Mouse (Mus musculus): ENCODE results near the gene Cib4.
A peak's percentile ranks its signal among the peaks of the same experiment; 100 is the strongest.

Gene Cib4

DNA sequence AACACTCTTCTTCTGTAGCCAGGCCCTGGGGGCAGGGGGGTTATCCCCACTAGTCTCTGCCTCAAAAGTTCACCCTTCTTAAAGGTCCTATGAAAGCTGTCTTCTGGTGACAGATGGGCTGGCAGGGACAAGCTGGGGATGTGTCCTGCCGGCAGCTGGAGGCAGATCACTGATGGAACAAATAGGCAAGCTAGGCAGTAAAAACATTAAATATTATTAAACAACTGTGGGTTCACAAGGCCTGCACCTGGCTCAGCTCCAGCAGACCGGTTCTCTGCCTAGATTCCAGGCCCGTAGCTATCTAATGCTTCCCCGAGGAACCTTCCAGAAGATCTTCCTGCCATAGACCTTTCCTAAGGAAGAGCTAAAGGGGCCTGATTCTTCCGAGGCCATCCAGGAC is 27.5 kb downstream of the Cib4 start:
- no peak for DNase-seq (ENCODE audit: low spot score in 2 of 2)

DNA sequence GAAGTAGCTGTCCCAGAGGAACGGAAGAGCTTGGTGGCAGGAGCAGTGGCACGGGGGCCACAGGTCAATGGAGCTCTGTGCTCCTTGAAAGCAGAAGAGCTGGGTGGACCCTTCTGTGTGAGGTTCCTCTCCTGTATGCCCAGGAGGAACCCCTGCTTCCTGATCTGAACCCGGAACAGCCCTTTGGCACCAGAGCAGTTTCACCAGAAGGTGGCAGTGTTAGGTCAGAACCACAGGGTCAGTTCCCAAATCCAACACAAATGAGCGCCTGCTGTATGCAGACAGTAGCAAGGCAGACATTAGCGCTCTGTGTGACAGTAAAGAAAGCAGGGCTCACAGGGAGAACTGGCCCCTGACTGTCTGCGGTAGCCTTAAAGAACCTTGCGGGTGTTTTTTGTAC is 29.3 kb downstream of the Cib4 start:
- peak; percentile 67 to 70 for DNase-seq (ENCODE audit: low spot score in 2 of 2)

DNA sequence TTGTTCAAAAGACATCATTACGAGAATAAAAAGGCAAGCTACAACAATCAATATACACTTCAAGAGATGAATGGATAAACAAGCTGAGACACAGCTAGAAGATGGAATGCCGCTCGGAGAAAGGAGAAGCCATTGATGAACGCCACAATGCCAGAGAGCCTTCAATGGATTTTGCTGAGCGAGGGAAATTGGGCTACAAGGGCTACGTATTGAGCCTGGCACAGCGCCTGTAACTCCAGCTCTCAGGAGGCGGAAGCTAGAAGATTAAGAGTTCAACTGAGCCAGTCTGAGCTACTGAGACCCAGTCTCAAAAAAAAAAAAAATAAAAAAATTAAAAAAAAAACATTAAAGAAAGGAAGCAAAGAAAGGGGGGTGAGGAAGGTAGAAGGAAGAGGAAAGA is 32.5 kb downstream of the Cib4 start:
- no peak for DNase-seq (ENCODE audit: low spot score in 2 of 2)

DNA sequence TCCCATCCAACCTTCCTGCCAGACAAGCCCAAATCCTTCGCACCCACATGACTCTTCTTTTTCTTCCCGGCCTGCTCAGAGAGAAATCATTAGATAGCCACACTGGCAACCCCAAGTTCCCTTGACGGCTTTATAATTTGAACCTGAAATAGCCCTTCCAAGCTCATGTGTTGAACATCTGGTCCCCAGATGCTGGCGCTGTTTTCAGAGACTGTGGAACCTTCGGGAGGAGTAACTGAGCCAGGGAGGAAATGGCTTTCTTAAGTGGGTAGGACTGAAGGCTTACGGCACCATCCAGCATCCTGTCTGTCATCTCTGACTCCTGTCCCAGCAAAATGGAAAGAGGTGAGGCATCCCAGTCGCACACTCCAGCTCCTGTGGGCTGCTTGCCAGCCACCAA is 48.3 kb downstream of the Cib4 start:
- DNase-seq (ENCODE audit: low spot score in 2 of 2), result no peak

DNA sequence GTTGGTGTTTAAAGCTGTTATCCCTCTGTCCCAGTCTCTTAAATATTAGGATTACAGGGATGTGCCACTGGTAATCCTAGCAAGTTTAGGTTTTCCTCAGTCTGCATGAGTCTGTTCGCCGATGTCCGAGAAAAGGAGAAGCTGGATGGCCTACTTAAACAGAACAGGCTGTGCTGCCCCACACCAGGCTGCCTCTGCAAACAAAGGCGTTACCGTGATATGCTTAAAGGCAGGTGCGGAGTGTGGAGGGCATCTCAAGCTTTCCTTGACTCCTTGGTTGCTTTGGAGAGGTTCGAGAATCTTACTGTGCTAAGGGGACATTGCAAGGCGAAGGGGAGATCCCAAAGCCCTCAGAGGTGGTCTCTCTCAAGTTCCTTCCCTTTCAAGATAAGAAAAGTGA is 48.8 kb downstream of the Cib4 start:
- DNase-seq (ENCODE audit: low spot score in 2 of 2), result no peak

DNA sequence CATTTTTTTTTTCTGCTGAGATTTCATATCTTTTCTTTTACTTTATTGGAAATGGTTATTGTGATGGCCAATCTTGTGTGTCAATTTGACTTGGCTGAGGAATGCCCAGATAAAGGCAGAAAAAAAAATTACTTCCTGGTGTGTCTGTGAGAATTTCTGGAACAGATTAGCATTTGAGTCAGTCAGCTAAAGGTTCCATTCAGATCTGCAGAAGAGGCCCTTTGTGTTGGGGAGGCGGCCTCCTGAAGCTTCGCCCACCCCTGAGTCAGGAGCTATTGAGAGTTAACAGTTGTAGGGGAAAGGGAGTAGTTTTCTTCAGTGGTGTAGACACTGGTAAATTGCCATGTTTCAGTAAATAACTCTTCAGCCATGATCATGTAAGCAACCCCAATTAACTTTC is 50.3 kb downstream of the Cib4 start:
- DNase-seq (ENCODE audit: low spot score in 2 of 2), result no peak

DNA sequence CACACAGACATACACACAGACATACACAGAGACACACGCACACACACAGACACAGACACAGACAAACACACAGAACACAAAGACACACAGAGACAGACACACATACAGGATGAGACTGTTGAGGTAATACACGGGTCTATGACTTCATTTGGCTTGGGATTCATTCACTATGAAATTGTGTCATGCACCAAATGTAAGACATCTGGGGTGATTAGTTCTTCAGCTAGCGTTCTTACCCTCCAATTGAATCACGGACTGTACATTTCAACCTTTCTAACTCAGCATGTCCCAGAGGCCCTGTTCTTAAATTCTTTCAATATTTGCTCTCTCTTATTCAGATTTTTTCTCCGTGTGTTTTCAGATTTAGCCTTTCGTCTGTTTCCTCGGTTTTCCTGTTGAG is 51.0 kb downstream of the Cib4 start:
- no peak for DNase-seq (ENCODE audit: low spot score in 2 of 2)

DNA sequence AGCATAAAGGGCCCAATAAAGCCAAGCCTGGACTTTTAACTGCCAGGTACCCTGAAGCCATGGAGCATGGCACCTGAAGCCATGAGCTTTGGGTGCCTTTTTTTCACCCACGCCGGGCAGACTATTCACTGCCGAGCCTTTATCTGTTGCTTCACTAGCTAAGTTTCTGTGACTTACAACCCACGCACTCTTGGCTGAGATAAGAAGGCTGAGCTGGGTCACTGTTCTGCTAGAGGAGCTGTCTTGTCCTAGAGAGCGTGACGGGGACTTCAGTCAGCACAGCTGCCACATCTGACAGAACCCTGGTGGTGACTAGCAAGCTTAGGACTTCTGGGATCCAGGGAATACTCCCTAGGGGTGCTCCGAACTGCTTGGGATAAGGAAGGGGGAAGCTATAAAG is 51.9 kb downstream of the Cib4 start:
- DNase-seq (ENCODE audit: low spot score in 2 of 2), result no peak

DNA sequence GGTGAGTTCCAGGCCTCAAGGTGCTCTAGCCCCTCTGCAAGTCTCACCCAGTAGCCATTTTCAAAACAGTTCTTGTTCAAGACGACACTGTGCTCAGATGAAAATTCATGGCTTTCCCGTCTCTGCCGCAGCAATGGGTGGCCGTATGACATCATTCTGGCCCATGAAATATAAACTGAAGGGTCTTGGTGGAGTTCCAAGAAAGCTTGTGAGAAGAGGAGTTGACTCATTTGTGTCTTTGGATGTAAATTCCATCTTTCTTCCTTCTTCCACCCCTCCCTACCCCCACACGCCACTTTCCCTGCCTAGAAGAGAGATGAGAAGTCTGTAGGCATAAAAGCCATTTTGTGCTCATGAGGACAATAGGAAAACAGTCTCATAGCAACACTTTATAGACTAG is 54.8 kb downstream of the Cib4 start:
- DNase-seq (ENCODE audit: low spot score in 2 of 2), result no peak

DNA sequence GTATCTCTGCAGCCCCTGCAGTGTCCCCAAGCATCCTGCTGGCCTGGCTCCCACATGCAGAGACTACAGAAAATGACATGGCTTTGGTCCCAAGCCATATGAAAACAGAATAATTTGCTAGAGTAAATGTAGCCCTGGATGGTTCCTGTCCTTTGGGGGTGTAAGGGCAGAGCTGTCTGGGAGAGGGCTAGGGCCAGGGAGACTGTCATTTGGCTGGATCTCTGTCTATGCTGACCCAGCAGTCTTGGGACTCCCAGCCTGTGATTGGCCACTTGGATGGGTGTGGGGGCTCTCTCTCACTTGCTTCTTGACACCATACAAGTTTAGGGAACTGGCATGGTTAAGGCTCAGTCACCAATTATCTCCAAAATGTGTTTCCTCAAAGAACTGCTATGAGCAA is 55.4 kb downstream of the Cib4 start:
- no peak for DNase-seq (ENCODE audit: low spot score in 2 of 2)

DNA sequence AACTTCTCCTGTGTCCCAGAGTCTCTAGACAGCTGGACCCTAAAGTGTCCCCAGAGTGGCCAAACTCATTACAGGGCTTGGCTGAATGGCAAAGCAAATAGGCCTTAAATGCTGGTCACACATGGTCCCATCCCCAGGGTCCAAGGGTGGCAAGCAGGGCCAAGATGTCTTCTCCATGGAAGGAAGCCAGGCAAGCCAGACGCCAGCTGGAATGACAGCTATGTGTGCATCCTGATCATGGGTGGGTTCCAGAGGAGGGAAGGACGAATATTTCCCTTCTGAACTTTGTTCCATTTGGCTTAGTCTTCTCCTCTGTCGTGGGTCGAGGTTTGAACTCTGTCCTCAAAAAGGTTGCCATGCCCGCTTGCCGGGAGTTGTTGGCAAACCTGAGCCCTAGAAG is 60.5 kb downstream of the Cib4 start:
- DNase-seq (ENCODE audit: low spot score in 2 of 2), result no peak

DNA sequence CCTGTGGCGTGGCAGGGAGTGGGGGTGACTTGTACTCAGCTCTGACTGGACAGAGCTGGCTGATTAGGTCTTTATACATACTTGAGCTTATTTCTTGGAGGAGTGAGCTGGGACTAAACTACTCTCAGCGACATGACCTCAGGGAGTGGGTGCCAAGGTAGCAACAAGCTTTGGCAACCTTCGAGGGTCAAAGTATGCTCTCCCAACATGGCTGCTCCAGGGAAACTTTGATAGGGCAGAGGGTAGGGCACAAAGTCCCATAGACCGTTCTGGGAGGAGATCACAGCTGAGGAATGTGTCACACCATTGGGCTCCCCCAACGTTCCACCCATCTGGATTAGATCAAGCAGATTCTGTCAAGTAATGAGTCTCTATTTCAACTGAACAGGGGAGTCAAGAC is 61.0 kb downstream of the Cib4 start:
- no peak for DNase-seq (ENCODE audit: low spot score in 2 of 2)

DNA sequence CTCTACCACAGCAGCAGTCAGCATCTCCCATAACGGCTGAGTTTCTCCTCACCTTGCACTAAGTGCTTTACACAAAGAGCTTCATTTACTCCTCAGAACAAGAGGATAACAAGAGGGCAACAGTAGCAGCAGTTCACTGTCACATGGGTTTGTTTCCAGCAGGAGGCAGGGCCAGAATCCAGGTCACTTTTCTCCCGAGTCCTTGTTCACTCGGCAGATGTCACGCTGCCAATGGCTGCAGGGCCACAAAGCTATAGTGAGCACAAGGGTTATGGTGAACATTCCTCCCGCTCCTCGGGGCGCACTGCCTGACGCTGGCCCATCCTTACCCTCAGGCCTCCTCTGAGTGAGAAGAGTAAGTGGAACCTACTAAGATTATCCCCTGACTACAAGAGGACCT is 62.1 kb downstream of the Cib4 start:
- no peak for DNase-seq (ENCODE audit: low spot score in 2 of 2)

DNA sequence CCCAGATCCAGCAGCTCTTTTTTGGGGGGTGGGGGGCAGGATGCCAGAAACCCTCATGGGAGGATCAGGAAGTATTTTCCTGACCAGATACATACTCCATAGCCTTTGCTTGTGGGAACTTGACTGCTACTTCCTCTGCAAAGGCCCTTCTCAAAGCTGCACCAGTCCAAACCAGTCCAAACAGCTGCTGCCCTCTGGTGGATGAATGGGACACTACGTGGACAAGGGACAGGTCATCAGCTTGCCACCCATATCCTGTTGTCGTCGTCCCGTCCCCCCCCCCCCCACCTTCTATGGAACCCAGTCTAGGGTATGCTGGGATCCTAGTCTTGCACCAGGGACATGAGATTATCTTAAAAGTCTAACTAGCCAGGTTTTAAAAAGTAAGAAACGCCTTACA is 63.3 kb downstream of the Cib4 start:
- DNase-seq (ENCODE audit: low spot score in 2 of 2), result peak; percentile 79 to 83

DNA sequence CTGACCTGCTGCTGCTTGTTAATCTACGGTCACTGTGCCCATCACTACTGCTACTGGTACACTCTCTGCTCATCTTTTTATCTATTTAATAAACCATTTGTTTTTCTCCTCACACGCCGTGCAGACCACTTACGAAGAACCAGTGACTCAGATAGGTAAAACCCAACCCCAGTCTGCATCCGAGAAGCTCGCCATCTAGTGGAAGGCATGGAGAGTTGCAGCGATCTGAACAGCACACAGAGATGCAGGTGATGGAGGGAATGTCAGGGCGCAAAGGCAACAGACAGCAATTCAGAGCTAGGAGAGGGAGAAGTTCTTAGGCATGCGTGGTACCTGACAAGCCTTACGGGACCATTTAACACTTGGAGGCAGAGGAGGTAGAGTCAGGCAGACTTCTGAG is 69.1 kb downstream of the Cib4 start:
- peak; percentile 37 to 59 for DNase-seq (ENCODE audit: low spot score in 2 of 2)

DNA sequence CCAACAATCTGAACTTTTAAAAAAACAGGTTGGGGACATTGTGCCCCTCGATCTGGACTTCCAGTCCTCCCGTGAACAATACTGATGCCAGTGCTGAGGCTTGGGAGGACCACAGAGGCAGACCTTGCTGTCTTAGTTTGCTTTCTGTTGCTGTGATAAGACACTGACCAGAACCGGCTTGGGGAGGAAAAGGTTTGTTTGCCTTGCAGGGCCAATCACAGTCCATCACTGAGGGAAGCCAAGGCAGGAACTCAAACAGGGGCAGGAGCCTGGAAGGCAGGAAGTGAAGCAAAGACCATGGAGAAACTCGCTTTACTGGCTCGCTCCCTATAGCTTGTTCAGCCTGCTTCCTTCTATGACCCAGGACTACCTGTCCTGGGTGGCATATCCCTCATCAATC is 73.5 kb downstream of the Cib4 start:
- DNase-seq (ENCODE audit: low spot score in 2 of 2), result no peak

DNA sequence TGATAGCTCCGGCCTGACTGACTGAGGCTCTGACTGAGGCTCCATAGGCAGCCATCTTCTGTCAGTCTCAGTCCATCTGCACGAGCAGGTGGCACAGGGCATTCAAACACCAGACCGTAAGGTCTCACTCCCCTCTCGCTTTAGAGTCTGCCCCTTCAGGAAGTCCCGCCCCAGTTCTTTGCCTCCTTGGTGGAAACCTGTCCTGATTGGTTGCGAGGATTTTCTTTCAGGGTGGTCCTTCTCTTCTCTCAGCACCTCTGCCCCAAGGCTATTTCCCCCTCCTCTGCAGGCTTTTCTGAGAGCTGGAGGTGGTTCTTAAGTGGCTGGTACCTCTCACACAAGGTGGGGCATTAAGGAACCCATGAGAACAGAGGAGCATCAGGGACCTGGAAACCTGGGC is 75.2 kb downstream of the Cib4 start:
- no peak for DNase-seq (ENCODE audit: low spot score in 2 of 2)

DNA sequence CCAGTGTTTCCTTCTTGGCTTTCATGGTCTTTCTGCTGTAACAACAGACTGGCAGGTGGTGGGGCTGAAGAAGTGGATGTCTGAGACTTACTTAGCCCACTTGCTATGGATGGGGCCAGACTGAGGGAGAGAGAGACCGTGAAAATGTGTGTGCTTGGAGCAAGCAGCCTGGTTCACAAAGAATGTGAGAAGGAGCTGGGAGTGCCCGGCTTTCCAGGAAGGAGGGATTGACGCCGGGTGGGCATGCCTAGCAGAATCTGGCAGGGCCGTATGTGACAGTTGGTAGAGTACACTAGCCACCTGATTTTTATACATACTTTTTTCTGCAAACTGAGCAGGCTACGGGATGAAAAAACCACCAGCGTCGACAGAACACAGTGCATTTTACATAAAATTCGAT is 79.3 kb downstream of the Cib4 start:
- no peak for DNase-seq (ENCODE audit: low spot score in 2 of 2)

DNA sequence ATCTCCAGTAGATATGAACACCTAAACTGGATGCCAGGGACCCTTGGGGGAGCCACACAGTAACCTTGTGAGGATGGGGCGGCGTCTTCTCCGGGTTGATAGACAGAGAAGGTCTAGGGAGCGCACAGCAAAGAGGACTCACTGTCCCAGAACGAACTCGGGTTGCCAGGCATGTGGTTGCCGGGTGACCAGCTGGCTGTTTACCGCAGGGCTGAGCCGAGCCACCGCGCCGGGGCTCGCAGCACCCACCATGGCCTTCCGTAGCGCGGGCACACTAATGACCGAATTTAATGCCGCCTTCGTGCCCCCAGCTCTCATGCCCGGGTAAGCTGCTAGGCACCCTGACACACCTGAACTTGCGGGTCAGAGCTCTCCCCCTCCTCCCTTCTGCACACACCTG is 79.8 kb downstream of the Cib4 start, which contains the start of gene 1700001C02Rik:
Gene 1700001C02Rik, plus strand, starts transcription at position 187 of the 400 bp plus-strand sequence.
- no peak for DNase-seq (ENCODE audit: low spot score in 2 of 2)

DNA sequence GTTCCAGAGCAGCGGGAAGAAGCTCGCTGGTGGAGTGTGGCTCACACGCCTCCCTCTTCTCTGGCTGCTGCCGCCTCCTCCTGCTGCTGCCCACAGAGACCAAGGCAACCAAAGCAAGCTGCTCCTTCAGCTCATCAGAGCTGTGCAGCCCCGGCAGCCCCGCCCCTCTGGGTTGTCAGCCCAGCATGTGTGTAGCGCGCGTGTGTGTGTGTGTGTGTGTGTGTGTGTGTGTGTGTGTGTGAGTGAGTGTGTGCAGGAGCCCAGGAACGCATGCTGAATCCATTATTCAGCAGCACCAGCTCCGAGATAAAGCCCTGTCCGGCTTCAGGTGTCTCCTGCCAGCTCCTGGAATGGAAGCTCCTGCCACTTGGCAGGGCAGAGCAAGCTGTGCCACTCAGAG is 83.8 kb downstream of the Cib4 start, which contains the start of gene Otof:
Gene Otof, minus strand, starts transcription at position 112 of the 400 bp plus-strand sequence.
- DNase-seq (ENCODE audit: low spot score in 2 of 2), result peak; percentile 75 to 80

DNA sequence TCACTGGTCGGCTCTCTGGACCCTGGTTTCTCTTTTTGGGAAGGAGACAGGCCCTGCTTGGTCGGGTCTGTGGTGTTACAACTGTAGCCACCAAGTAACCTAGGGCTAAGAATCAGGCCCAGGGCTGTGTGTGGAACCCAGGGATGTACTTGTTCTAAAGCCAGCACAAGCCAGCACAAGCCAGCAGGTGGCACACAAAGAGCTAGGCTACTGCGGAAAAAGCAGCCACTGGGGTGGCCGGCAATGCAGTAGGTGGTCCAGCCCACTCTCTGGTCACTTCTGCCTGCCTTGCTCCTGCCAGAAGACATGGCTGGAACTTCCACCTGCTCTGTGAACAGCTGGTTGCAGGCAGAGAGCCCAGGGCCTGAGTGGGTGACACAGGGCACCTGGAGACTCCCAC is 85.5 kb downstream of the Cib4 start:
- DNase-seq (ENCODE audit: low spot score in 2 of 2), result peak in 1 of 2 experiments; percentile 39

DNA sequence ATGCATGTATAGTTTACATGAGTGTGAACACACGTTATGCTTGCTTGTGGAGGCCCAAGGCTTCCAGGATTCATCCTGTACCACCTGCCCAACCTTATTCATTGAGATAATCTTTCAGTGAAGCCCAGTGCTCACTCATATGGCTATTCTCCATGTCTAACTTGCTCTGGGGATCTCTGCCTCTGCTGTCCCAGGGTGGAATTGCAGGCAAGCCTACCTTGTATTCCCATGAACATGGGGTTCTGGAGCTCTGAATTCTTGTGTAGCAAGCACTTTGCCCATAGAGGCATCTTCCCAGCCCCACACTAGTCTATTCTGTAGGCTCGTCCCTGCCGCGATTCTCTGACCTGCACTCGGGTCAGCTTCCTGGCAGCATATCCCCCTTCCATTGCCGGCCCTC is 89.6 kb downstream of the Cib4 start:
- peak; percentile 37 to 53 for DNase-seq (ENCODE audit: low spot score in 2 of 2)

DNA sequence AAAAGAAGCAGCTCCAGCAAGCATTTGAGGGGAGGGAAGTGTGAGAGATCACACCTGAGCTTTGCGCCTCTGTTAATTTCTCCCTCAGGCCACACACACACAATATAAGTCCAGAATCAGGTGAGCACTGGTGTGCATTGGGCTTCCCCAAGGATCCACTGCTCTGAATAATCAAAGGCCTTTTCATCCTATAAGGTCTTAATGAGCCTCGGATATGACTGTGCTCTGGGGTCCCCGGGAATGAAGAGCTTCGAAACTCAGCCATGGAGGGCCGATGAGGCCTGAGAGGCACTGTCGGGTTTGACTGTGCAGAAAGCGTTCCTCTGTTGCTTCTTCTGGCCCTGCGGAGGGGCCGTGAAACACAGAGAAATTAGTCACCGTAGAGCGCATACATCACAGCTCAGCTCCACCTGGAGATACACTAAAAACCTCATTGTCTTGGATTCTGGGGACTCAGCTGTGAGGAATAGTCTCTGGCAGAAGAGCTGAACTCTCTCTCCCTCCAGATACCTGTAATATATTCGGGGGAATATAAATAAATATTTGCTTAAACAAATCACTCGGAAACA is 101.2 kb downstream of the Cib4 start:
- no peak for DNase-seq (ENCODE audit: low spot score in 2 of 2)

DNA sequence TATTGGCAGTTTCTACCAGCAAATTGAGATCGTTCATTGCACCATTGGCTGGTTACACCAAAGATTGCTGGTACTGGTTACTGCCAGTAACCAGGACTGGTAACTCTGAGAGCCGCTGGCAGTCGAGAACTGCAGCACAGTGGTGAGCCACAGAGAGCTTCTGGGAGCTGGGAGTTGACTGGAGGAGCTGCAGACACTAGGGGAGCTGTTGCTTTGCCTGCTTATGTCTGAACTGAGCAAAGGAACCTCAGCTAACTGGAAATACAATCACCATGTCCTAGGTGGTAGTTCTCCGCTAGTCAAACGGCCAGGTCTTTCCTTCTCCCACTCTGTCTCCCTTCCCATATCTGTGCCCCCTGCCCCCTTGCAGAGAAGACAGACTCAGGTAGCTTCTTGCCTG is 103.4 kb downstream of the Cib4 start:
- DNase-seq (ENCODE audit: low spot score in 2 of 2), result peak in 1 of 2 experiments; percentile 35
